Mouse (Mus musculus): ENCODE results near the gene Trpd52l3. TPM values are rescaled to one million over a fixed set of nuclear protein-coding genes. Genes with fewer than 3 reads are reported as not detected.

The Trpd52l3 gene
- polyA plus RNA-seq, 1 experiment from 2014 or later = not detected

DNA sequence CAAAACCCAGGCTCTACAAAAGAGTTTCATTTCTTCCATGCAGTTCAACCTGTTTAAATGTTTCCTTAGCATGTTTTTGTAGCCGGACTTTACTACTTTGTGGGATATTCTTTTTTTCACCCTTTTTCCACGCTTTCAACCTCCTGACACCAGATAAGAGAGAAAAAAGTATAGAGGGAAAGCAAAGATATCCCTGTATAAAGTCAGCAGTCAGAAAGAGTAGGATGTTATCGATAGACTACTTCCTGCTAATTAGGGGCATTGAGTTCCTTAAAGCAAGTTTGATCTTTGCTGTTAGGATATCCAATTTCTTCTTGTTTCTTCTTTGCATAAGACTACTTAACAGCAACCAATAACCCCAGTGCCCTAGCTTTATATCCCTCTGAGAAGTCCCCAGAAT, 47.9 kb downstream of the Trpd52l3 start:
- ATAC-seq (no peak), DNase-seq (ENCODE audit: low read depth, low spot score) (no peak)
- POLR2A ChIA-PET = no interaction called here
- CTCF ChIA-PET = interaction anchor here (1.4 kb wide), 1 partner anchor 13 kb away, joined by 3 read pairs; no protein-coding TSS in a partner anchor
- H3K27me3 ChIP-seq = no peaks in the 10 kb centered on the region
- no peak for TF ChIP-seq CTCF (IDR thresholded peaks at IDR 0.05)
- in situ Hi-C loops (cut with MboI; ENCODE audit: low pct_unique_long_range_greater_than_20kb) = no loop called here

DNA sequence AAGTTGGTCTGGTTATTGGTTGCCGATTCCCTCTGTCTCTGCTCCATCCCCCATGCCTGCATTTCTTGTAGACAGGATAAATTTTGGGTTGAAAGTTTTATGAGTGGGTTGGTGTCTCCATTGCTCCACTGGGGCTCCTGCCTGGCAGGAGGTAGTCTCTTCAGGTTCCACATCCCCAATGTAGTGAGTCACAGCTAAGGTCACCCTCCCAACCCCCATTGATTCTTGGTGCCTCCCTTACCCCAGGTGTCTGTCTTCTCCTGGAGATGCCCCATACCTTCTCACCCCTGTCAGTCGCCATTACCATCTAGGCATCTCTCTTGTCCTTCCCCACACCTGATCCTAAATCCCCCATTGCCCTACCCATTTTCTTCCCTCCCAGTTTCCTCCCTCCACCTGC, 50.6 kb downstream of the Trpd52l3 start:
- ATAC-seq = no peak
- ChIA-PET POLR2A (no interaction called here), CTCF (interaction anchor here (1.2 kb wide), 1 partner anchor 15 kb away, joined by 3 read pairs; no protein-coding TSS in a partner anchor)
- no peak for DNase-seq (ENCODE audit: low read depth, low spot score)
- no peak for TF ChIP-seq CTCF (IDR thresholded peaks at IDR 0.05)
- H3K27me3 ChIP-seq = no peaks in the 10 kb centered on the region
- in situ Hi-C loops (cut with MboI; ENCODE audit: low pct_unique_long_range_greater_than_20kb) = no loop called here

Other genes starting within 250 kb of the Trpd52l3 start
- 27.8 TPM for gene 9930021J03Rik, start 197.8 kb upstream of the Trpd52l3 start, polyA plus RNA-seq (2021)
- 16.1 TPM for gene Ranbp6, start 190.8 kb upstream of the Trpd52l3 start, polyA plus RNA-seq (2021)
- 7.0 TPM for gene Il33, start 78.7 kb upstream of the Trpd52l3 start, polyA plus RNA-seq (2021)
- gene Uhrf2, start 26.7 kb downstream of the Trpd52l3 start, polyA plus RNA-seq (2021) = 65.1 TPM
- gene Gldc, start 171.6 kb downstream of the Trpd52l3 start, polyA plus RNA-seq (2021) = 0.39 TPM
- gene Mbl2, start 229.2 kb downstream of the Trpd52l3 start, polyA plus RNA-seq (2021) = not detected

Data from Patski (cell line).